Mouse (Mus musculus): ENCODE measurements around the gene Mycbp. TPM values are rescaled to one million over a fixed set of nuclear protein-coding genes. Genes with fewer than 3 reads are reported as not detected.

Mycbp gene
- 59.4 and 64.5 TPM in 2 replicates for polyA plus RNA-seq (2016; fragmentation: Nextera tagmentation; extraction: Ambion mirVana)

DNA sequence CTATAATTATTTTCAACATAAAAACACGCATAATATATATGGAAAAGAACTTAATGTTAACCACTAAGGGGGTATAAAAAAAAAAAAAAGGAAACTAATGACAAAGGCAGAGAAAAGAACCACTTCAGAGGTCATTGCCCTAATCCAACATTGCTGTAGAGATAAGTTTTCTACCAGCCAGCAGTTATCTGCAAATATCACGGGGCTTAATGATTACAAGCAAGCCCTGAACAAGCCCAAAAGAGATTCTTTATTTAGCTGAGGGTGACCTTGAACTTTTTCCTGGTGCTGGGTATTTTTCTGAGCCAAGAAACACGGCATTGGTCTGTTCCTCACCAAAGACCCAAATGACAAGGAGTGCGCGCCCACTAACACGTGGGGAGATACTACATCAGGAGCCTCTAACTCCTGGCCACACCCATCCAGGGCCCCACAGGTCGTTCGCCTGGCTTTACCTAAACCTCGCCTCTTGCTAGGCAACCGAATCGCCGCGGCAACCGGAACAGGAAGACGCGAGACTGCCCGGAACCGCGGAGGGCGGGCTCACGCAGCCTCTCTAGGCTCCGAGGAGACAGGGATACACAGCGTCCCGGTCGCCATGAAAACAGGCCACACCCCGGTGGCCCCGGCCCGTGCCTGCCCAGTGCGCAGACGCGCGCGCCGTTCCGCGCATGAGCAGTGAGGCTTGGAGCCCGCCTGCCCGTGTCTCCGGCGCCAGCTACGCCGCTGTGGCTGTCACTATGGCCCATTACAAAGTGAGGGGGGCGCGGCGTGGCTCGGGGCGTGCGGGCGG, at the start of gene Mycbp:
TSS of gene Mycbp (plus strand) at position 500 of the 793 bp plus-strand sequence.
- peaks cover 9% of the 10 kb centered on the region for H3K36me3 ChIP-seq
- peaks cover 20% of the 10 kb centered on the region for H3K4me1 ChIP-seq
- H3K27ac ChIP-seq (replicated peaks), result peak within 1 kb of the TSS; percentile 86
- peak within 1 kb of the TSS; percentile 82 for H3K4me3 ChIP-seq
- DNase-seq (ENCODE audit: low spot score), result peak; percentile 99
- WGBS, result 2% methylated on average over 49 of the region's 49 CpGs
- H3K9me3 ChIP-seq (replicated peaks), result no peaks in the 10 kb centered on the region
- no peaks in the 10 kb centered on the region for H3K27me3 ChIP-seq (ENCODE audit: low read depth, poor library complexity, severe bottlenecking)

DNA sequence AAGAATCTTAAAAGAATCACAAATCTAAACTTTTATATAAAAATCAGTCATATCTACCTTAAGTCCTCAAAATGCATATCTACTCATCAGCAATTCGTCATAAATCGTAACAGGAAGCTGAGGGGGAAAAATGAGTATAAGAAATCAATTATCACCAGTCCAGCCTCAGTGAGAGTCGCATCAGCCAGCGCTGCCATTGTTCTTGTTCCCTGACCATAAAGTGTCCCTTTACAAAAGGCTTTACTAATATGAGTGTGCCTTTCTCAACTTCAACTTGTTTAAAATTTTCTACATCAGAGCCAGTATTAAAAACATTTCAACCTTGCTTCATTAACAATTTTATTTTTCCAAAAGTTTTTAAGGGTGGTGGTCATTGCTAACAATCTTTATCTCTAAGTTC, 47.7 kb upstream of the Mycbp start:
- Histone ChIP-seq H3K9me3 (replicated peaks) (peaks cover 4% of the 10 kb centered on the region; the same call in 1 of the 2 replicates), H3K36me3 (no peaks in the 10 kb centered on the region), H3K4me1 (no peaks in the 10 kb centered on the region), H3K27me3 (ENCODE audit: low read depth, poor library complexity, severe bottlenecking) (no peaks in the 10 kb centered on the region), H3K27ac (replicated peaks) (no peak overlapping the region), H3K4me3 (no peak overlapping the region)
- no peak for DNase-seq (ENCODE audit: low spot score)
- WGBS, result 80% methylated on average over 4 of the region's 4 CpGs

DNA sequence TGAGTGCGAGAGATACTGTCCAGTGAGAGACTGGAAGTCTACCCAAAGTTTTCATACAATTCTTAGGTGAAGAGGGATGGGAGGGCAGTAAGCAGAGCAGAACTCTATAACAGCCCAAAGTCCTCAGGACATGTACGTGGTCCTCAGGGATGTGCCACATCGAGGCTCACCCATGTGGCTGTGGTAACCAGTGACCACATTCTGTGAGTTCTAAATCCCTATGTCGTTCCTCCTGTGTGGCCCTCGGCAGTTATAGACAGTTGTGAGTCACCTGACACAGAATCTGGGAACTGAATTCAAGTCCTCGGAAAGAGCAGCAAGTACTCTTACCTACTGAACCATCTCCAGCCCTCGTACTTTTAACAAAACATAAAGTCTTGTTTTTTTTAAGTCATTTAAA, 46.5 kb upstream of the Mycbp start:
- WGBS, result 88% methylated on average over 7 of the region's 7 CpGs
- DNase-seq (ENCODE audit: low spot score), result no peak
- Histone ChIP-seq H3K27ac (replicated peaks) (no peak overlapping the region), H3K27me3 (ENCODE audit: low read depth, poor library complexity, severe bottlenecking) (no peaks in the 10 kb centered on the region), H3K4me3 (no peak overlapping the region), H3K36me3 (no peaks in the 10 kb centered on the region), H3K4me1 (no peaks in the 10 kb centered on the region), H3K9me3 (replicated peaks) (no peaks in the 10 kb centered on the region)

DNA sequence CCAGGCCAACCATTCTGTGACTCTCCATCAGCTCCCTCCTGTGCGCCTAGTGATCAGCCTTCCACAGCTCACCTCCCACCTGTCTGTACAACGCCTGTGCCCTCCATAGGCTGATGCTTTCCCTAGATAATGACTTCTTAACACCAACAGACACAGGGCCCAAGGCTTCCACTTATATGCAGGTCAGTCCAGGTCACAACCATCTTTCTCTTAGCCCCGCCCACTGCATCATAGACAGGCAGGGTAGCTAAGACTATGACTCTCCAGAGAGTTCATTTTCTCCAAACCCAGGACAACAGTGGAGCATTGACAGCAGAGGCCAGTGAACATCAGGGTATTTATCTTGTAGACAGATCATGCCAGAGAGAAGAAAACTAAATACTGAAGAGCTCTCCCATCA, 45.3 kb upstream of the Mycbp start, which contains the start of gene 4933427I04Rik:
TSS of gene 4933427I04Rik (plus strand) at position 301 of the 400 bp plus-strand sequence.
- Histone ChIP-seq H3K4me3 (no peak within 1 kb of the TSS), H3K9me3 (replicated peaks) (no peaks in the 10 kb centered on the region), H3K27me3 (ENCODE audit: low read depth, poor library complexity, severe bottlenecking) (no peaks in the 10 kb centered on the region), H3K4me1 (no peaks in the 10 kb centered on the region), H3K27ac (replicated peaks) (no peak within 1 kb of the TSS), H3K36me3 (no peaks in the 10 kb centered on the region)
- DNase-seq (ENCODE audit: low spot score), result no peak
- 82% methylated on average over 3 of the region's 3 CpGs for WGBS

DNA sequence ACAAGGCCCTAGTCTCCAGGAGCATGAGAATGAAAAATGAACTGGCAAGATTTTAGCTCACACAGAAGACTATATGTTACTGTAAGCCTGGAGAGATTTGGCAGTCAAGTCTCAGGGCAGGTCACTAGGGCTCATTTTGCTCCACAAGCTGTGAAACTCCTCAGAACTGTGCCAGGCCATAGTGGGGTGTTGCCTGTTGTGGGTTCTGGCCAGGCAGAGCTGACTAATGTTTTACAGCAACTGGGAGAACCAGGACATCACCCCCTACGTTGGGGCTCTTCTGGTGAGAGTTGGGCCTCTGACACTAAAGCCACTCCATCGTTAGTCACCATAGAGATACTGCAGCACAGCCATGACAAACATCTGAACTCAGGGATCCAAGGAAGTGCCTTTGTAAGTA, 44.8 kb upstream of the Mycbp start:
- DNase-seq (ENCODE audit: low spot score), result no peak
- no peaks in the 10 kb centered on the region for H3K27me3 ChIP-seq (ENCODE audit: low read depth, poor library complexity, severe bottlenecking)
- no peaks in the 10 kb centered on the region for H3K9me3 ChIP-seq (replicated peaks)
- H3K27ac ChIP-seq (replicated peaks), result no peak overlapping the region
- H3K4me3 ChIP-seq, result no peak overlapping the region
- H3K4me1 ChIP-seq, result no peaks in the 10 kb centered on the region
- no peaks in the 10 kb centered on the region for H3K36me3 ChIP-seq
- 79% methylated on average over 2 of the region's 2 CpGs for WGBS

DNA sequence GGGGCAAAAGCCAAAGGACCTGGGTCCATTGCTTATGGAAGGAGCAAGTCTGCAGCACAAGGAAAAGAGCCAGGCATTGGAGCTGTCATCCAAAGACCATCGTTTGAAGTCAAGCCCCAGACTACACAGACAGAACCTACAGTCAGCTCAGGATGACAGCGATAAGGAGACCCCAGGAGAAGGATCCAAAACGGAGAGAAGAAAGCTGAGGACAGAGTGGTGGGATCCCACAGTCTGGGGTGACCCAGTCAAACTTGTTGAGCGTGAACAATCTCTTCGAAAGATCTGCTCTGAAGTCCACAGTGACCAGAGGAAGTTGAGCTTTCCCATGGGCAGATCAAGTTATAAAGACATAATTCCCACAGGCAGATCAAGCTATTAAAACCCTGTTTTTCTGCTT, 44.0 kb upstream of the Mycbp start:
- H3K4me3 ChIP-seq, result no peak overlapping the region
- no peaks in the 10 kb centered on the region for H3K9me3 ChIP-seq (replicated peaks)
- H3K4me1 ChIP-seq, result no peaks in the 10 kb centered on the region
- H3K36me3 ChIP-seq, result no peaks in the 10 kb centered on the region
- WGBS, result 87% methylated on average over 5 of the region's 5 CpGs
- no peaks in the 10 kb centered on the region for H3K27me3 ChIP-seq (ENCODE audit: low read depth, poor library complexity, severe bottlenecking)
- no peak for DNase-seq (ENCODE audit: low spot score)
- no peak overlapping the region for H3K27ac ChIP-seq (replicated peaks)

- no peak for DNase-seq (ENCODE audit: low spot score)
- WGBS, result 90% methylated on average over 5 of the region's 5 CpGs
- H3K36me3 ChIP-seq, result no peaks in the 10 kb centered on the region
- no peak overlapping the region for H3K4me3 ChIP-seq
- H3K27ac ChIP-seq (replicated peaks), result no peak overlapping the region
- no peaks in the 10 kb centered on the region for H3K9me3 ChIP-seq (replicated peaks)
- H3K27me3 ChIP-seq (ENCODE audit: low read depth, poor library complexity, severe bottlenecking), result no peaks in the 10 kb centered on the region
- peaks cover 5% of the 10 kb centered on the region; the same call in 1 of the 2 replicates for H3K4me1 ChIP-seq
Observed at GRCm38 (mm10) chr4:123893726-123894125, 10.9 kb upstream of the Mycbp start.

GRCm38 (mm10) chr4:123894295-123894694, 10.3 kb upstream of the Mycbp start:
- no peaks in the 10 kb centered on the region for H3K36me3 ChIP-seq
- WGBS, result 89% methylated on average over 4 of the region's 4 CpGs

DNA sequence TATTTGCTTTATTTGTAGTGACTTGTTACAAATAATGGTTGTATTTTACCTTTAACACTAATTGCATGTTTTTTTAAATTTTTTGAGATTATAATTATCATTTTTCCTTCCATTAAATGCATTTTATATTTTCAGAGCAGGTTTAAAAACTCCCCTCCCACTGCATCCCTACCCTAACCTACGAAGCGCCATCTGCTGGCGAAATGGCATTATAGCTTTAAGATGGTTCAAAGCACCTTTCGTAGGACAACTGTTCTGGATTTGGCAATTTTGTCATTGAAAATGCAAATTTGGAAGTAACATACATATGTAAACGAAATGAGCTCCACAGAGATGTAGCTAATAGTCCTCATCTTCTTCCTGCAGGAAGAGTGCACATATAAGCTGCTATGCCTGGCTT, 5.9 kb upstream of the Mycbp start:
- H3K4me3 ChIP-seq, result no peak overlapping the region
- 11% methylated on average over 5 of the region's 5 CpGs for WGBS
- no peaks in the 10 kb centered on the region for H3K27me3 ChIP-seq (ENCODE audit: low read depth, poor library complexity, severe bottlenecking)
- H3K4me1 ChIP-seq, result peaks cover under 1% of the 10 kb centered on the region; the same call in 1 of the 2 replicates
- no peaks in the 10 kb centered on the region for H3K9me3 ChIP-seq (replicated peaks)
- H3K27ac ChIP-seq (replicated peaks), result no peak overlapping the region
- DNase-seq (ENCODE audit: low spot score), result peak; percentile 36
- no peaks in the 10 kb centered on the region for H3K36me3 ChIP-seq

More at GRCm38 (mm10) chr4:123894295-123894694, 10.3 kb upstream of the Mycbp start:
- H3K27ac ChIP-seq (replicated peaks), result no peak overlapping the region
- H3K9me3 ChIP-seq (replicated peaks), result no peaks in the 10 kb centered on the region
- DNase-seq (ENCODE audit: low spot score), result no peak
- no peaks in the 10 kb centered on the region for H3K27me3 ChIP-seq (ENCODE audit: low read depth, poor library complexity, severe bottlenecking)
- peaks cover 5% of the 10 kb centered on the region; the same call in 1 of the 2 replicates for H3K4me1 ChIP-seq
- H3K4me3 ChIP-seq, result no peak overlapping the region

GRCm38 (mm10) chr4:123903432-123903831, 1.2 kb upstream of the Mycbp start:
- Histone ChIP-seq H3K27me3 (ENCODE audit: low read depth, poor library complexity, severe bottlenecking) (no peaks in the 10 kb centered on the region), H3K27ac (replicated peaks) (no peak overlapping the region), H3K4me1 (peaks cover 20% of the 10 kb centered on the region), H3K9me3 (replicated peaks) (no peaks in the 10 kb centered on the region), H3K4me3 (no peak overlapping the region), H3K36me3 (peaks cover 5% of the 10 kb centered on the region; the same call in 1 of the 2 replicates)
- WGBS, result 73% methylated on average over 3 of the region's 3 CpGs
- DNase-seq (ENCODE audit: low spot score), result no peak

- WGBS, result under 1% methylated on average over 53 of the region's 53 CpGs
- no peaks in the 10 kb centered on the region for H3K27me3 ChIP-seq (ENCODE audit: low read depth, poor library complexity, severe bottlenecking)
- H3K36me3 ChIP-seq, result peaks cover 15% of the 10 kb centered on the region
- no peak for DNase-seq (ENCODE audit: low spot score)
- no peaks in the 10 kb centered on the region for H3K9me3 ChIP-seq (replicated peaks)
- peak overlapping the region; percentile 86 for H3K27ac ChIP-seq (replicated peaks)
- H3K4me1 ChIP-seq, result peaks cover 20% of the 10 kb centered on the region
- H3K4me3 ChIP-seq, result peak overlapping the region; percentile 82
Observed at GRCm38 (mm10) chr4:123905126-123905668, 565 bp downstream of the Mycbp start.

DNA sequence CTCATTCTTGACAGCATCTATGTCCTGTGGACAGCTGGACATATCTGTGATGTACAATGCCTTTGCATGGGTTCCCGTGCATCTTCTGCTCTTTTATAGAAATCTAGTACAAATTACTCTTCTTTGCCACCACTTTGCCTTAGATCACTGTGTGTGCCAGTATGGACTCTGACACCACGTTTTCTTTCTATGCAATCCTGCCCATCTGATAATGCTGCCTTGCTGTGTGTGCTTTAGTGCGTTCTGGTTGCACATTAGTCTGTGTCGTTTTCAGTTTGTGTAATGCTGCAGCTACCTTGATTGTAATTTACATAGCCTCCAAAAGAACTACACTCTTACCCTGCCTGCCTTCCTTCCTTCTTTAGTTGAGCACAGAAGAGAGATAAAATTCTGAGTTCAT, 6.9 kb downstream of the Mycbp start:
- Histone ChIP-seq H3K4me3 (no peak overlapping the region), H3K4me1 (peaks cover 14% of the 10 kb centered on the region), H3K27ac (replicated peaks) (no peak overlapping the region), H3K27me3 (ENCODE audit: low read depth, poor library complexity, severe bottlenecking) (no peaks in the 10 kb centered on the region), H3K9me3 (replicated peaks) (no peaks in the 10 kb centered on the region), H3K36me3 (peaks cover 49% of the 10 kb centered on the region)
- WGBS, result 88% methylated on average over 4 of the region's 4 CpGs
- no peak for DNase-seq (ENCODE audit: low spot score)

DNA sequence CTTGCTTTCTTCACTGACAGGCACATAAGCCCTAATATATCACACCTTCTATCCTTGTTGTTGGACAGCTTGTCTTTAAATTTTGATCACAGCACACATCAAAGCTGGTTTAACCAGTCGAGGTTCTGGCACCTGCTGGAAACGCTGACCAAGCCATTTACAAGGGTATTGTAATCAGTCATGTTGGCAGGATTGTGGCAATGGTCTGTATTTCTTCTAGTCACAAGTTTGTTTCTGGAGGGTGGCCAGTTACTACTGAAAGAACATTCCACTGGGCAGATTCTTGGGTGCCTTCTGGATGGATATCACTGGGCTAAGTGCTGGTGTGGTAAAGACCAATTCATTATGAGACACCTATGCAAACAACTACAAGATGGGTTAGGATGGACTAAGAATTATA, 7.8 kb downstream of the Mycbp start:
- DNase-seq (ENCODE audit: low spot score), result no peak
- H3K27ac ChIP-seq (replicated peaks), result no peak overlapping the region
- 85% methylated on average over 2 of the region's 2 CpGs for WGBS

More for the DNA sequence above, 7.8 kb downstream of the Mycbp start:
- Histone ChIP-seq H3K9me3 (replicated peaks) (no peaks in the 10 kb centered on the region), H3K27me3 (ENCODE audit: low read depth, poor library complexity, severe bottlenecking) (no peaks in the 10 kb centered on the region), H3K4me3 (no peak overlapping the region), H3K36me3 (peaks cover 49% of the 10 kb centered on the region), H3K4me1 (peaks cover 16% of the 10 kb centered on the region)
